Mouse (Mus musculus) liver, embryonic 14.5 days (tissue): ENCODE data around the gene Zfp212.

ENCODE experiments used
- CTCF ChIP-seq: IDR thresholded peaks from 2 replicates; pipeline ENCODE4 v1.5.1; 2016; ENCODE audit warnings: antibody characterized with exemption, low read depth, control low read depth
- EP300 ChIP-seq: IDR thresholded peaks from 2 replicates; pipeline ENCODE4 v1.6.1; 2016; ENCODE audit warnings: antibody characterized with exemption, low read depth

DNA sequence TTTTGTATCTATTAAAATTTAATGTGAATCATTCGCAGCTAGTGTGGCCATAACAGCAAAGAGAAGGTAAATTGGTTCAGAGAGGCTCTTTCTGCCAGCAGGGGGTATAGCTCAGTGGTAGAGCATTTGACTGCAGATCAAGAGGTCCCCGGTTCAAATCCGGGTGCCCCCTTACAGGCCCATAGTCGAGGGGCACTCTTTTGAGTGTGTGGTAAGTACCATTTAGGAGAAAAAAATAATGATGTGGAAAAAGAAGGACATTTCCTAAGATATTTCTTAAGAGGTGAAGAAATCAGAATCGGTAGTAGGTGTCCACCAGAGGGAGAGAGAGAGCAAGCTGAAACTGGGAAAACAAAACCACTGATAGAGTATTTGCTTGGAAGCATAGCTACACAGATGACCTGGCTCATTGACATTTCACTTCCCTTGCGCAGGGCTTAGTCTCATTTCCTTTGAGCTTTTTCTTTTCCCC lies 58.7 kb downstream of the Zfp212 start:
- no peak for TF ChIP-seq EP300
- peak; percentile 67 for TF ChIP-seq CTCF
